Mouse (Mus musculus) small intestine, adult 2 months (tissue): ENCODE data around the gene Gm20909. TPM values are rescaled to one million over a fixed set of nuclear protein-coding genes. Genes with fewer than 3 reads are reported as not detected.
"Not testable (repeated sequence)": the region's sequence is repeated elsewhere in the genome, so short reads cannot be mapped to it uniquely, and the experiment has no call there.

Experiments
- H3K27ac ChIP-seq: fragments of 200-500 bp; 2 replicates; pipeline ENCODE4 v1.5.1; 2012; ENCODE audit warnings: low read depth, low read length, control low read depth, inconsistent platforms; ENCODE audit not compliant: insufficient read depth
- H3K27me3 ChIP-seq: fragments of 200-500 bp; 2 replicates; pipeline ENCODE4 v1.6.1; 2012; ENCODE audit warnings: mild to moderate bottlenecking, moderate library complexity, low read length, inconsistent platforms; ENCODE audit not compliant: control insufficient read depth, insufficient read depth
- H3K36me3 ChIP-seq: fragments of 200-500 bp; 2 replicates; pipeline ENCODE4 v1.6.1; 2012; ENCODE audit warnings: mild to moderate bottlenecking, low read length, control low read depth, inconsistent platforms; ENCODE audit not compliant: control insufficient read depth, insufficient read depth
- H3K4me1 ChIP-seq: fragments of 200-500 bp; 2 replicates; pipeline ENCODE4 v1.6.1; 2012; ENCODE audit warnings: low read length, inconsistent platforms, mixed read lengths; ENCODE audit not compliant: control insufficient read depth, insufficient read depth, insufficient read length
- H3K4me3 ChIP-seq: fragments of 200-500 bp; 2 replicates; pipeline ENCODE4 v1.5.1; 2012; ENCODE audit warnings: low read depth, mild to moderate bottlenecking, control low read depth, inconsistent platforms, low read length, moderate library complexity
- WGBS: fragments of 180-500 bp; shearing (Covaris S2); methylation state at CpG from one replicate; pipeline ENCODE4 v1.1.7; 2018; 5-methylcytosine and 5-hydroxymethylcytosine counted together
- polyA plus RNA-seq: library from polyadenylated mRNA; depleted of rRNA; stranded (reverse); fragments of >200 nt; gene quantifications from 2 replicates; pipeline ENCODE4 v1.2.3, GENCODE M21; 2012; rRNA removed

The Gm20909 gene
- polyA plus RNA-seq = not detected in 2 replicates

GRCm38 (mm10) chrY:21164270-21164669, at the start of gene Gm20909:
Gene Gm20909, plus strand, starts transcription at chrY:21164570.
- not testable (repeated sequence) for H3K4me3 ChIP-seq, H3K36me3 ChIP-seq, H3K27ac ChIP-seq, H3K4me1 ChIP-seq, H3K27me3 ChIP-seq
- WGBS = no CpG with 5 or more reads among the region's 4 CpGs

Other genes with a start within 250 kb of the Gm20909 start
- gene Gm29866, start 170.9 kb upstream of the Gm20909 start, polyA plus RNA-seq = not detected in 2 replicates
- gene Gm20865, start 77.0 kb downstream of the Gm20909 start, polyA plus RNA-seq = not detected in 2 replicates